Mouse (Mus musculus) hindbrain, embryonic 12.5 days (tissue): ENCODE measurements around the gene Ydjc. TPM values are rescaled to one million over a fixed set of nuclear protein-coding genes. Genes with fewer than 3 reads are reported as not detected.

Experiments
- ATAC-seq: fragments of 200-750 bp; cut with Nextera tagmentation; 2 replicates; pipeline ENCODE4 v1.8.0; 2017; ENCODE audit warnings: moderate TSS enrichment; ENCODE audit not compliant: low FRiP score
- H3K27ac ChIP-seq: fragments of 300-500 bp; sonication (generic); 2 replicates; pipeline ENCODE4 v1.5.1; 2016; ENCODE audit warnings: mild to moderate bottlenecking
- H3K27me3 ChIP-seq: fragments of 300-500 bp; sonication (generic); 2 replicates; pipeline ENCODE4 v1.6.1; 2016; ENCODE audit warnings: mild to moderate bottlenecking
- H3K36me3 ChIP-seq: fragments of 300-500 bp; sonication (generic); 2 replicates; pipeline ENCODE4 v1.6.1; 2016; ENCODE audit warnings: mild to moderate bottlenecking
- H3K4me1 ChIP-seq: fragments of 300-500 bp; sonication (generic); 2 replicates; pipeline ENCODE4 v1.6.1; 2016
- H3K4me2 ChIP-seq: fragments of 300-500 bp; sonication (generic); replicated peaks from 2 replicates; pipeline ENCODE4 v1.6.1; 2016; ENCODE audit warnings: mild to moderate bottlenecking
- H3K4me3 ChIP-seq: fragments of 300-500 bp; sonication (generic); 2 replicates; pipeline ENCODE4 v1.5.1; 2016; ENCODE audit warnings: mild to moderate bottlenecking
- H3K9ac ChIP-seq: fragments of 300-500 bp; sonication (generic); 2 replicates; pipeline ENCODE4 v1.6.1; 2016; ENCODE audit warnings: mild to moderate bottlenecking, moderate library complexity
- H3K9me3 ChIP-seq: fragments of 300-500 bp; sonication (generic); replicated peaks from 2 replicates; pipeline ENCODE4 v1.6.1; 2016; ENCODE audit warnings: mild to moderate bottlenecking
- WGBS: fragments of 180-500 bp; shearing (Covaris S2); methylation state at CpG from one replicate; pipeline ENCODE4 v1.1.7; 2016; 5-methylcytosine and 5-hydroxymethylcytosine counted together
- microRNA counts: library from miRNA; unstranded; fragments of <30 nt; microRNA quantifications from one replicate; lab custom pipeline; 2017
- microRNA-seq: library from miRNA; unstranded; fragments of <30 nt; microRNA quantifications from one replicate; pipeline ENCODE4, GENCODE M21; 2017
- polyA plus RNA-seq: library from polyadenylated mRNA; unstranded; fragments of >200 nt; fragmentation: Nextera tagmentation; extraction: Ambion mirVana; gene quantifications from 2 replicates; pipeline ENCODE4 v1.2.1, GENCODE M21; 2016

The Ydjc gene
- polyA plus RNA-seq, 1 experiment from 2014 or later: 14.0 TPM

DNA sequence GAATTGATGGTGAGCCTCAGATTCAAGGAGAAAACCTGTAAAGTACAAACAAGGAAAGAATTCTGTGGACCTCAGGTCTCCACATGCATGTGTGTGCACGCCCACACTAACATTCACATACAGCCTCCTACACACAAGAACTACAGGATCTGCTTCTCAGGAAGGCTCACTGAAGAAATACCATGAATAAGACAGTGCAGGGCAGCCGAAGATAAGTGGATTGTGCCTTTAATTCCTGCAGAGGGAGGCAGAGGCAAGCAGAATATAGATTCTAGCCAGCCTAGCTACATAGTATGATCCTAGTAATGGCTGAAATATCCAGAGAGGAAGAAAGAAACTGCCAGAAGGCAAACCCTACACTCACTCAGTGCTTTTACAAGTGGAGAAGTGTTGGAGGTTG, 57.6 kb downstream of the Ydjc start:
- 70% methylated on average over 2 of the region's 2 CpGs for WGBS
- peaks cover 7% of the 10 kb centered on the region; the same call in 1 of the 2 replicates for H3K27me3 ChIP-seq
- 0 out of 2 replicates have a peak, but pooled peaks cover 1% of the 10 kb centered on the region for H3K36me3 ChIP-seq
- H3K27ac ChIP-seq: no peak overlapping the region
- H3K9me3 ChIP-seq: no peaks in the 10 kb centered on the region
- no peak overlapping the region for H3K4me2 ChIP-seq
- H3K9ac ChIP-seq: no peak overlapping the region
- H3K4me3 ChIP-seq: no peak overlapping the region
- no peak for ATAC-seq
- H3K4me1 ChIP-seq: peaks cover 15% of the 10 kb centered on the region

DNA sequence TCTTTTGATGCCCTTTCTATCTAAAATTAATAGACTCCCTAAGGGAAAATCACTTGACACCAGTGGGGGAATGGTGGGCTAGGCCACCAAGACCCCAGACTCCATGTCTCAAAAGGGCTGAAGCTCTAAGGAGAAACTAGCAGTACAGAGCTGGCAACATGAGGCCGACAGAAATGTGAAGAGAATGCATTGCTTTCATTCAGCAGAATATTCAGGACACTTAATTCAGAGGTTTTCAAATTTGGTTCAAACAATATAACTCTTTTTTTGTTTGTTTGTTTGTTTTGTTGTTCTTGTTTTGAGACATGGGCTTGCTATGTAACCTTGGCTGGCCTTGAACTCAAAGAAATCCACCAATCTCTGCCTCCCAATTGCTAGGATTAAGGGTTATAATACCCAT, 58.1 kb downstream of the Ydjc start, which contains the start of gene Ube2l3:
Gene Ube2l3 (minus strand): TSS at position 101 of the 400 bp plus-strand sequence.
- Histone ChIP-seq H3K4me1 (peaks cover 15% of the 10 kb centered on the region), H3K4me2 (peak within 1 kb of the TSS; percentile 66; the same call in 1 of the 2 replicates), H3K9ac (no peak within 1 kb of the TSS; the same call in 1 of the 2 replicates), H3K27me3 (peaks cover 7% of the 10 kb centered on the region; the same call in 1 of the 2 replicates), H3K27ac (no peak within 1 kb of the TSS), H3K4me3 (peak within 1 kb of the TSS; percentile 100), H3K9me3 (no peaks in the 10 kb centered on the region), H3K36me3 (no peaks in the 10 kb centered on the region)
- WGBS: 92% methylated on average over 1 of the region's 1 CpGs
- no peak for ATAC-seq

- Histone ChIP-seq H3K27ac (no peak overlapping the region), H3K4me2 (no peak overlapping the region), H3K9ac (no peak overlapping the region), H3K4me1 (peaks cover 18% of the 10 kb centered on the region), H3K9me3 (no peaks in the 10 kb centered on the region), H3K36me3 (no peaks in the 10 kb centered on the region), H3K27me3 (peaks cover 14% of the 10 kb centered on the region), H3K4me3 (no peak overlapping the region)
- WGBS: 4% methylated on average over 6 of the region's 6 CpGs
- no peak for ATAC-seq
These were observed 60.6 kb downstream of the Ydjc start for GRCm38 (mm10) chr16:17204990-17205389.

DNA sequence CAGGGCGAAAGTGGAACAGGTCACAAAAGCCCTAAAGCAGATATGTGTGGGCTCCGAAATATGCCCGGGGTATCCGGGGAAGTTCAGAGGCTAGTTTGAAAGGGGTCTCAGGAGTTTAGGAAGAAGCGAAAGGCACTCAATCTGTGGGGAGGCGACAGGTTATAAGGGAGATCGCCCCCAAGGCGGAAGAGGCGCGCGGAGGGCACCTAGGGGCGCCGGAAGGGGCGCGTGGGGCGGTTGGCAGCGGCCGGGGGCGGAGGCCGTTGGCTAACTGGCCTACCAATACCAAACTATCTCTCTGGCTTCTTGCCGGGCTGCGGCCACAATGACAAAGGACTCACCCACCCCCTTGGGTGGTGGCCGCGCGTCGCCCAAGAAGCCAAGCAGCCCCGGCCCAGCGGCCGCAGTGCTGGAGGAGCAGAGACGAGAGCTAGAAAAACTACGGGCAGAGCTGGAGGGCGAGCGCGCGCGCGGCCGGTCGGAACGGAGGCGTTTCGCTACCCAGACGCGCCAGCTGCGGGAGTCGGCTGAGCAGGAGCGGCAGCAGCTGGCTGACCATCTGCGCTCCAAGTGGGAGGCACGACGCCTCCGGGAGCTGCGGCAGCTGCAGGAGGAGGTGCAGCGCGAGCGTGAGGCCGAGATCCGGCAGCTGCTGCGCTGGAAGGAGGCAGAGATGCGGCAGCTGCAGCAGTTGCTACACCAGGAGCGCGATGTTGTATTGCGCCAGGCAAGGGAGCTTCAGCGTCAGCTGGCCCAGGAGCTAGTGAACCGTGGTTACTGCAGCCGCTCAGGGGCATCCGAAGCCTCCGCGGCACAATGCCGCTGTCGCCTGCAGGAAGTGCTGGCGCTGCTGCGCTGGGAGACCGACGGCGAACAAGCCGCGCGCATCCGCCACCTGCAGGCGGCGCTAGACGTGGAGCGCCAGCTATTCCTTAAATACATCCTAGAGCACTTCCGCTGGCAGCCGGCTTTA, 64.3 kb downstream of the Ydjc start, which contains the start of gene Rimbp3:
Gene Rimbp3 (plus strand): TSS at position 215 of the 973 bp plus-strand sequence.
- Histone ChIP-seq H3K4me2 (peak within 1 kb of the TSS; percentile 92), H3K4me1 (peaks cover 21% of the 10 kb centered on the region), H3K27me3 (peaks cover 22% of the 10 kb centered on the region), H3K27ac (peak within 1 kb of the TSS; percentile 92), H3K4me3 (peak within 1 kb of the TSS; percentile 60), H3K36me3 (no peaks in the 10 kb centered on the region), H3K9ac (peak within 1 kb of the TSS; percentile 75), H3K9me3 (no peaks in the 10 kb centered on the region)
- ATAC-seq: peak; percentile 91
- 2% methylated on average over 84 of the region's 85 CpGs for WGBS

DNA sequence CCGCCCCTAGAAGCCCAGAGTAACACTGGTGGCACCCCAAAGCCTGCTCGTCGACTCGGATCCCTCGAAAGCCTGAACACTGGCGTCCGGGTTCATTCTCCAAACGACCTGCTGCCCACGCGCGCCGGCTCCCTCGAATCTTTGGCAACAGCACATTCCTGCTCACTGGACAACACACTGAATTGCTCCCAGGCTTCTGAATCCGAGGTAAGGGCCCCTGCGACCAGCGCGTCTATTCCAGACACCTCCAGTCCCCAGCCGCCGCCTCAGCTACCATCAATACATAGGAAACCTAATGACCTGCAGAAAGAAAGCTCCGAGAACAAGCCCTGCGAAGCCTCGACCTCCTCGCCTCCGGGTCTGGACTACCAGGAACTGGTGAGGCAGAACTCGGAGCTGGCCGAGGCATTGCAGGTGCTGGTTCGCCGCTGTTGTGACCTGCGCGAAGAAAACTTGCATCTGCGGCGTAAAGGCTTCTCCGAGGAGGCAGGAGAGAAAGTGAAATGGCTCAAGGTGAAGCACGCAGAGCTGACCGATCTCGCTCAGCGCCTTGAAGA, 65.1 kb downstream of the Ydjc start:
- WGBS: 3% methylated on average over 37 of the region's 37 CpGs
- Histone ChIP-seq H3K4me1 (peaks cover 21% of the 10 kb centered on the region), H3K27ac (peak overlapping the region; percentile 92), H3K9ac (peak overlapping the region; percentile 75), H3K27me3 (peaks cover 22% of the 10 kb centered on the region), H3K4me2 (peak overlapping the region; percentile 92), H3K4me3 (peak overlapping the region; percentile 60), H3K36me3 (no peaks in the 10 kb centered on the region), H3K9me3 (no peaks in the 10 kb centered on the region)
- no peak; the same call in none of the 2 replicates for ATAC-seq

MicroRNAs within 50 kb of the gene (microRNA counts, 519-probe panel; counts per million panel counts)
- microRNA mmu-miR-130b (lab: Ali Mortazavi, UCI) (4,966 counts per million, percentile 92 among the panel's probes with 10 or more counts), microRNA mmu-miR-301b (lab: Ali Mortazavi, UCI) (4,643 counts per million, percentile 88 among the panel's probes with 10 or more counts)

Small RNA genes within 50 kb of the gene (microRNA-seq; reads per million reads assigned to microRNA genes)
- 9,750 reads per million, percentile 94 among the genes with 10 or more reads in this experiment for gene Mir130b
- gene Mir301b: 300 reads per million, percentile 61 among the genes with 10 or more reads in this experiment

Other genes with a start within 250 kb of the Ydjc start
- 36.3 and 37.9 TPM in 2 replicates for gene Ppm1f, start 248.2 kb upstream of the Ydjc start, polyA plus RNA-seq
- 162 and 163 TPM in 2 replicates for gene Mapk1, start 161.2 kb upstream of the Ydjc start, polyA plus RNA-seq
- gene Ypel1, start 74.9 kb upstream of the Ydjc start, polyA plus RNA-seq: 96.2 and 105 TPM in 2 replicates
- 154 and 157 TPM in 2 replicates for gene Ppil2, start 33.4 kb upstream of the Ydjc start, polyA plus RNA-seq
- gene 2610318N02Rik, start 19.5 kb upstream of the Ydjc start, polyA plus RNA-seq: 55.0 and 60.0 TPM in 2 replicates
- 57.6 and 67.0 TPM in 2 replicates for gene Sdf2l1, start 12.2 kb upstream of the Ydjc start, polyA plus RNA-seq
- gene Ccdc116, start 2.6 kb downstream of the Ydjc start, polyA plus RNA-seq: 0.79 and 1.6 TPM in 2 replicates
- gene Ube2l3, start 58.0 kb downstream of the Ydjc start, polyA plus RNA-seq: 346 and 373 TPM in 2 replicates
- gene Rimbp3, start 64.0 kb downstream of the Ydjc start, polyA plus RNA-seq: 1.3 and 2.0 TPM in 2 replicates
- gene Hic2, start 89.0 kb downstream of the Ydjc start, polyA plus RNA-seq: 12.3 and 13.8 TPM in 2 replicates
- 19.6 and 23.0 TPM in 2 replicates for gene Tmem191c, start 131.5 kb downstream of the Ydjc start, polyA plus RNA-seq
- 0.33 and 0.43 TPM in 2 replicates for gene Serpind1, start 186.8 kb downstream of the Ydjc start, polyA plus RNA-seq